Mouse (Mus musculus) small intestine, adult 2 months (tissue): ENCODE data around the gene Csrnp1. TPM values are rescaled to one million over a fixed set of nuclear protein-coding genes. Genes with fewer than 3 reads are reported as not detected.

Experiments
- H3K27ac ChIP-seq: fragments of 200-500 bp; 2 replicates; pipeline ENCODE4 v1.5.1; 2012; ENCODE audit warnings: low read depth, low read length, control low read depth, inconsistent platforms; ENCODE audit not compliant: insufficient read depth
- H3K27me3 ChIP-seq: fragments of 200-500 bp; 2 replicates; pipeline ENCODE4 v1.6.1; 2012; ENCODE audit warnings: mild to moderate bottlenecking, moderate library complexity, low read length, inconsistent platforms; ENCODE audit not compliant: control insufficient read depth, insufficient read depth
- H3K36me3 ChIP-seq: fragments of 200-500 bp; 2 replicates; pipeline ENCODE4 v1.6.1; 2012; ENCODE audit warnings: mild to moderate bottlenecking, low read length, control low read depth, inconsistent platforms; ENCODE audit not compliant: control insufficient read depth, insufficient read depth
- H3K4me1 ChIP-seq: fragments of 200-500 bp; 2 replicates; pipeline ENCODE4 v1.6.1; 2012; ENCODE audit warnings: low read length, inconsistent platforms, mixed read lengths; ENCODE audit not compliant: control insufficient read depth, insufficient read depth, insufficient read length
- H3K4me3 ChIP-seq: fragments of 200-500 bp; 2 replicates; pipeline ENCODE4 v1.5.1; 2012; ENCODE audit warnings: low read depth, mild to moderate bottlenecking, control low read depth, inconsistent platforms, low read length, moderate library complexity
- CTCF ChIP-seq: fragments of 200-500 bp; IDR thresholded peaks from 2 replicates; pipeline ENCODE4 v1.5.1; 2012; ENCODE audit warnings: low read depth, mild to moderate bottlenecking, control low read depth, inconsistent platforms, low read length, moderate library complexity, mixed read lengths; ENCODE audit not compliant: insufficient replicate concordance, insufficient read length; ENCODE audit errors: extremely low read depth
- POLR2A ChIP-seq: fragments of 200-500 bp; IDR thresholded peaks from 2 replicates; pipeline ENCODE4 v1.6.1; 2012; ENCODE audit warnings: low read depth, mild to moderate bottlenecking, control low read depth, inconsistent platforms, low read length, moderate library complexity
- WGBS: fragments of 180-500 bp; shearing (Covaris S2); methylation state at CpG from one replicate; pipeline ENCODE4 v1.1.7; 2018; 5-methylcytosine and 5-hydroxymethylcytosine counted together
- polyA plus RNA-seq: library from polyadenylated mRNA; depleted of rRNA; stranded (reverse); fragments of >200 nt; gene quantifications from 2 replicates; pipeline ENCODE4 v1.2.3, GENCODE M21; 2012

Gene Csrnp1
- polyA plus RNA-seq, 1 experiment, result 28.3 TPM

DNA sequence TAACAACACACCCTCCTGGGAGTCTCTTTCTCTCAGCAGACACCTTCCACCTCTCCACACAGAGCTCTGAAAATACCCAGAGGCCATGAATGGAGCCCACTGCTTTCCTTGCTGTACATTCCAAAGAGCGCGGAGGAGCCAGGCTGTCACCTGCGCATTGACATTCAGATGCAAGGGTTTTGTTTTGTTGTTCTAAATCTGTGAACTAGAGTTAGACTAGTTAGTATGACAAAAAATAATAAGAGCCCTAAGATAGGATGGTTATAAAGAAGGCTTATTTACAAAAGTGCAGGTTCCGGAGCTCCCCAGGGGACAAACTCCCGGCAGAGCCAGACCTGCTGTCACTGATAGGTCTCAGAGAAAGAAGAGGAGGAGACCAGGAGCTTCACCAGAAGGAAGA lies 6.9 kb upstream of the Csrnp1 start:
- WGBS, result 61% methylated on average over 5 of the region's 5 CpGs
- no peak overlapping the region for H3K27ac ChIP-seq
- H3K4me1 ChIP-seq, result no peaks in the 10 kb centered on the region
- no peak overlapping the region for H3K4me3 ChIP-seq
- no peak for TF ChIP-seq CTCF
- no peak for TF ChIP-seq POLR2A
- peaks cover 7% of the 10 kb centered on the region; the same call in 1 of the 2 replicates for H3K27me3 ChIP-seq
- H3K36me3 ChIP-seq, result no peaks in the 10 kb centered on the region

DNA sequence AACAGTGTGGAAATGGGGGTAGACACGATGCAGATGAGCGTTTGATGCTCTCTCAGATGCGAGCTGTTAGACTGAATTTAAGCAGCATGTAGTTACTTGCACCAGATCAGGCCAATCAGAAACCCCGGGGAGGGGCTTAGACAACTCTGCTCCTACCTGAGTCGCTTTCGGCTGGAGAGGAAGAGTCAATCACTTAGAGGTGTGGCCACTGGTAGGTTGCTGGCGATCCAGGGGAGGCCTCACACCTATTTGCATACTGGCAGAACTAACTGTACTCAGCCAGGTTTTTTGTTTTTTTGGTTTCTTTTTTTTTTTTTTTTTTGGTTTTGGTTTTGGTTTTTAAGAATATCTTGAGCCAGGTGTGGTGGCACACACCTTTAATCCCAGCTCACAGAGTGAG lies 3.8 kb upstream of the Csrnp1 start:
- WGBS, result 37% methylated on average over 7 of the region's 7 CpGs

DNA sequence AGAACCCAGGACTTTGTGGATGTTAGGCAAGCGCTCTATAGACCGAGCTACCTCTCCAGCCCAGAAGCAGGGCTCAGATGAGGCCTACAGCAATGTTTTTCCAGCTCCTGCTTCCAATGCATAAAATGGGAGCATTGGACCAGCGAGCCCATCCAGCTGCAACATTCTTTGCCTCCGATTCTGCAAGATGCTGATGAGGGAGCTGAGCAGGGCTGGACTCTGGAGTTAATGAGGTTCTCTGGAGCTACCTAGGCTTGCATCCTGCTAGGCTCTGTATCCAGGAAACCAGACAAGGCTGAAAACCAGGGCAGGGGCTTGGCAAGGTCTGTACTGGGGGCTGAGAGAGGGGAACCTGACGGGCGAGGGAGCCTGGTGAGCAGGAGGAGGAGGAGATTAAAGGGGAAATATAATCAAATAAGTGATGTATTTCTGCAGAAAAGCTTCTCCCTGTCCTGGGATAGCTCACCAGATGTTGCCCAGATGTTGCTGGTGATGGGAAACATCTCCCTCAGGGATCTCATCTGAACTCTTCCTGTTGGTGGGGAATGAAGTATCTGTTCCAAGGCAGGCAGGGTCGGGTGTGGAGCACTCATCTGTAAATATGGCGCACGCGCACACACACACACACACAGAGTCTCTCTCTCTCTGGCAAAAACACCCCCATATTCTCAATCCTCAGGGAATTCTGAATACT lies 1.6 kb upstream of the Csrnp1 start:
- no peaks in the 10 kb centered on the region for H3K36me3 ChIP-seq
- TF ChIP-seq CTCF, result no peak
- no peak for TF ChIP-seq POLR2A
- WGBS, result 81% methylated on average over 10 of the region's 10 CpGs

More for the DNA sequence above, 3.8 kb upstream of the Csrnp1 start:
- TF ChIP-seq POLR2A, result no peak
- no peak for TF ChIP-seq CTCF
- H3K4me3 ChIP-seq, result no peak overlapping the region
- H3K4me1 ChIP-seq, result peaks cover 6% of the 10 kb centered on the region
- no peaks in the 10 kb centered on the region for H3K36me3 ChIP-seq
- H3K27me3 ChIP-seq, result peaks cover 7% of the 10 kb centered on the region; the same call in 1 of the 2 replicates
- no peak overlapping the region for H3K27ac ChIP-seq

DNA sequence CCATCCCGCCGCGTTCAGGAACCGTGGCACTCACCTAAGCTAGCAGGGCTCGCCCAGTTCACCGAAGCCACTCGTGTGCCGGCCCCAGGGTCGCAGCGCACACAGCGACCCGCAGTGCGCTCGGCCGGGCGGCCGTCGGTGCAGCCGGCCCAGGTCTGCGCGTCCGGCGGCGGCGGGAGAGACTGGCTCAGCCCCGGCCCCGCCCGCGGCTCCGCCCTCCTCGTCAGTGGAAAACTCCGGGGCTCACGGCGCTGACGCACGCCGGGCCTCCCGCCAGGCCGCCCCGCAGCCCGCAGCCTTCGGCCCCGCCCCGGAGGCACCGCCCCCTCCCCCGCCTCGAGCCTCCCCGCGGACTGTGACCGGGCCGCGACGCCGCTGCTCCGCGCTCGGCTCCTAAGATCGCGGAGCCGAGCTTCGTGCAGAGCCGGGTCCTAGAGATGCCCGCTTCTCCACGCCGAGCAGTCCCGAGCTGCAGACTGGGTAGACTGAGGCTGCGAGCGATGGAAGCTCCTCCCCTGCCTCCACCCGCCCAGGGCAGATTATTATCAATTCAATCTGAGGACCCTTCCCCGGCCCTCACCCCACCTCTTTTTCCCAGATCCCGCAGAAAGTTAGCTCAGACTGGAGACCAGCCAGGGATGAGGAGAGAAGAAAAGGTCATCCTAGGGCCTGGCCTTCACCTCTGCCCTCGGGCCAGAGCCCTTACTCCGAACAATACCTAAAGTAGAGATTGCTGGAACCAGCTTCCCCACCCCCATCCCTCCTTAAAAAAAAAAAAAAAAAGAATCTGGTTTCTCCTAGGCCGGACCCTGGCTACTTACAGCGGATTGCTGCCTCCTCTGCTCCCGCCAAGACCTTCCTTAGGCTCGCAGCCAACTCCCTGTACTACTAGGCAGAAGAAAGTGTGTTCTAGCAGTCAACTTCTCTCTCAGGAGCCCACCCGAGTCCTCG lies 598 bp downstream of the Csrnp1 start:
- H3K4me1 ChIP-seq, result peaks cover 29% of the 10 kb centered on the region
- TF ChIP-seq CTCF, result no peak
- TF ChIP-seq POLR2A, result peak; percentile 94

More for the DNA sequence above, 1.6 kb upstream of the Csrnp1 start:
- Histone ChIP-seq H3K4me3 (no peak overlapping the region), H3K27ac (no peak overlapping the region), H3K4me1 (peaks cover 23% of the 10 kb centered on the region), H3K27me3 (no peaks in the 10 kb centered on the region)

DNA sequence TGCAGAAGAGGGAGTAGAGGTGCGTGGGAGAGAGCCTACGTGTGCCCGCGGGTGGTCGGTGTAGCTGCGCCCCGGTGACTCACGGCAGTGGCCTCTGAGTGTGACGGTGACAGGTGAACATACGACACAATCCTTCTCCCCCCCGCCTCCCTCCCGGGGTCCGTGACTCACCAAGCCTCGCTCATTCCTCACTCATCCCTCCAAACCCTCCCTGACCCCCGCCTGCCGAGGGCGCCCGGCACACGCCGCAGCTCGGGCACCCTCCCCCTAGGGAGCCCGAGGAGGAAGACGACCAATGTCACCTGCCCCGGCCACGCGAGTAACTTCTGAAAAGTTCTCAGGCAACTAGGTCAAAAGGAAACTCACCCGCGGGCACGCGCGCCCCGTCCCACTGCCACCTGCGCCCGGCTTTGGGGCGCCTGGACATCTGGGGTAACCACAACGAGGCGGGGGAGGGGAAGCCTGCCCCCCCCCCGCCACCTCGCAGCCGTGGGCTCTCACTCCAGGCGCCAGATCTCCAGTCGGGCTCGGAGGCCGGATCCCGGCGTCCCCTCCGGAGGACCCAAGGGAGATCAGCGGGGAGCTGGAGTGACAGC lies 1.4 kb downstream of the Csrnp1 start:
- H3K4me1 ChIP-seq, result peaks cover 29% of the 10 kb centered on the region
- H3K27me3 ChIP-seq, result no peaks in the 10 kb centered on the region
- peak overlapping the region; percentile 95 for H3K27ac ChIP-seq
- peak overlapping the region; percentile 99 for H3K4me3 ChIP-seq
- TF ChIP-seq CTCF (no peak), POLR2A (no peak)
- under 1% methylated on average over 48 of the region's 48 CpGs for WGBS
- H3K36me3 ChIP-seq, result no peaks in the 10 kb centered on the region

More for the DNA sequence above, 598 bp downstream of the Csrnp1 start:
- H3K27me3 ChIP-seq, result no peaks in the 10 kb centered on the region
- H3K27ac ChIP-seq, result peak overlapping the region; percentile 95
- no peaks in the 10 kb centered on the region for H3K36me3 ChIP-seq
- H3K4me3 ChIP-seq, result peak overlapping the region; percentile 99
- 3% methylated on average over 78 of the region's 79 CpGs for WGBS

DNA sequence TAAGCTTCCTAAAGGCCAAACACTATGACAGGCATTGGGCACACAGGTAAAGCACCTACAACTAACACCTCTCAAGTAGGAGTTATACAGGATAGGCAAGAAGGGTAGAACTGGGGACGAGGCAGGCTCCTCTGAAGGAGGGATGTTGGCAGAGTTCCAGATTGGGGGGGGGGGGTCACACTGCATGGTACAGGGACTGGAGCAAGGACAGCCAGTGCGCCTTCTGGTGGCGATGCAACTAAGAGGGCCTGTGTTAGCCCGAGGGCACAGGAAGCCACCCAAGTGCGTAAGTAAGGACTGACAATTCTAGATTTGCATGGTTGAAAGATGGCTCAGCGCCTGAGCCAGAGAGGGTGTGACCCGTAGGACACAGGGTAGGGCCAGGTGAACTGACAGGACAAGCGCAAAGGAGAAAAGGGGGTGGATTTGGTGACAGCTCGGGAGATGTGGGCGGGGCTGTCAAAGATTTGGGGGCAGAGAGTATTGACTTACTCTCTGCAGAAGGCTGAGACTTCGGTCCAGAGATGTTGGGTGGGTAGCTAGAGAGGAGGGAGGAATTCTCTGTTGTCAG lies 2.1 kb downstream of the Csrnp1 start:
- no peaks in the 10 kb centered on the region for H3K27me3 ChIP-seq
- H3K4me3 ChIP-seq, result peak overlapping the region; percentile 99
- H3K27ac ChIP-seq, result peak overlapping the region; percentile 95
- peaks cover 34% of the 10 kb centered on the region for H3K4me1 ChIP-seq
- TF ChIP-seq POLR2A (no peak), CTCF (no peak)
- under 1% methylated on average over 11 of the region's 11 CpGs for WGBS
- H3K36me3 ChIP-seq, result no peaks in the 10 kb centered on the region
